Mouse (Mus musculus) frontal cortex, postnatal 36 days (tissue): ENCODE measurements at regions not wholly inside any gene's neighbourhood (a gene's known extent, or its start where the extent isn't known, plus 50 kb on each side); places are given as distances from the start of the nearest gene placed in this dataset.

Experiments used
- DNase-seq, 2 experiments: peaks; one replicate each; pipeline ENCODE4 v3.0.0; 2022; ENCODE audit warnings: low spot score in 2 of 2

- no peak for DNase-seq
These were observed 81.3 kb upstream of the Gm9887 start for GRCm38 (mm10) chr12:69453544-69453943.

- no peak for DNase-seq
These were observed 80.7 kb upstream of the Gm9887 start for GRCm38 (mm10) chr12:69452986-69453385.

GRCm38 (mm10) chr12:69451110-69451509, 78.9 kb upstream of the Gm9887 start:
- DNase-seq: no peak

GRCm38 (mm10) chr12:69447962-69448767, 75.9 kb upstream of the Gm9887 start:
- DNase-seq: peak in 1 of 2 experiments; percentile 25

GRCm38 (mm10) chr12:69447322-69447827, 75.1 kb upstream of the Gm9887 start:
- no peak for DNase-seq

GRCm38 (mm10) chr12:69446468-69447321, 74.4 kb upstream of the Gm9887 start:
- no peak for DNase-seq

GRCm38 (mm10) chr12:69446085-69446467, 73.8 kb upstream of the Gm9887 start:
- DNase-seq: no peak

GRCm38 (mm10) chr12:69442321-69442720, 70.1 kb upstream of the Gm9887 start:
- no peak for DNase-seq

GRCm38 (mm10) chr12:69441764-69442163, 69.5 kb upstream of the Gm9887 start:
- no peak for DNase-seq

GRCm38 (mm10) chr12:69438271-69438670, 66.0 kb upstream of the Gm9887 start:
- DNase-seq: no peak

- DNase-seq: peak; percentile 71 to 78
These were observed 64.7 kb upstream of the Gm9887 start for GRCm38 (mm10) chr12:69436839-69437501.

GRCm38 (mm10) chr12:69434315-69434714, 62.1 kb upstream of the Gm9887 start:
- DNase-seq: no peak

GRCm38 (mm10) chr12:69432086-69432485, 59.8 kb upstream of the Gm9887 start:
- no peak for DNase-seq

- DNase-seq: no peak
These were observed 55.9 kb upstream of the Gm9887 start for GRCm38 (mm10) chr12:69428108-69428507.

- DNase-seq: no peak
These were observed 53.4 kb upstream of the Gm9887 start for GRCm38 (mm10) chr12:69425610-69426009.

- no peak for DNase-seq
These were observed 52.7 kb upstream of the Gm9887 start for GRCm38 (mm10) chr12:69424971-69425370.
